Mouse (Mus musculus) stomach, postnatal 0 days (tissue): ENCODE data around the gene Lrrn4.

ENCODE experiments used
- CTCF ChIP-seq: IDR thresholded peaks from 2 replicates; pipeline ENCODE4 v1.5.1; 2016; ENCODE audit warnings: antibody characterized with exemption, low read depth, mild to moderate bottlenecking, moderate library complexity
- EP300 ChIP-seq: optimal IDR thresholded peaks from 2 replicates; pipeline ENCODE3; 2016; ENCODE audit warnings: antibody characterized with exemption

DNA sequence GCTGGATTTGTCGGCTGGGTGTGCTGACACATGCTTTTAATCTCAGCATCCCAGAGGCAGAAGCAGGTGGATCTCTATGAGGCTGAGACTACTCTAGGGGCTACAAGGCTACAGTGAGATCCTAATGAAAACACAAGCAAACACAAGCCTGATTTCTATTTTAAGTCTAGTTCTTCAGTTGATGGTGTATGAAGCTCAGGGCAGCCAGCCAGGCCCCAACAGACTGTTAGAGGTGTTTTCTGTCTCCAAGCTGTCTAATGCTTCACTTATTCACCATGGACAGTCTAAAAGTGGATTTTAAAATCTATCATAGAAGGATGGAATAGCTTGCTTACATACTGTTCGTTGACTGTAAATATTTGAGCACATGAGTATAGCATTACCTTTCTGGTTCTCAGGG lies 19.2 kb downstream of the Lrrn4 start:
- no peak for TF ChIP-seq CTCF
- no peak for TF ChIP-seq EP300
